ENCODE assay signal across 18 mouse cellular contexts in the genomic region with DNA sequence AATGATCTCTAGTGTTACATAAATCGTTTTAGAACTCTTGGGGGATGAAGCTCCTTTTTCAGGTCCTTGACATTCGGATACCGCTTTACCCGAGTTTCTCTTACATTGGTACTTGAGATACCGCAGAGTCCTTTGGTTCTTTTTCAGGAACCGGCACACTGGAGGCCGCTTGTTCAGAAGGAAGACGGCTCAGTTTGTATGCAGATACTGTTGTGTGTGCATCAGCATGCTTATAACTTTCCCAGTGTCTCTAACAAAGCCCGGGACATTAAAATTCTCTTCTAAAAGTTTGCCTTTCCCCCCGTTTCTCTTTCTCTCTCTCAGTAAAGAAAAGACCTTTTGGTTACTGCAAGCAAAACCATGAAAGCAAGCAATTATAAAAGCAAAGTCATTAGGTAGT.
"Had no signal": no experiment of that assay in that cellular context is flagged by ENCODE, and none has a peak within 500 bp of the region (broad histone marks: within the 10 kb centered on the region; RNA-seq: fewer than 3 reads in every experiment).

No protein-coding gene starts in this region.

- H3K4me3 ChIP-seq: lung, embryonic 15.5 days; megakaryocyte, embryonic 14.5 days; midbrain, embryonic 12.5 days; neural tube, embryonic 13.5 days; stomach, embryonic 15.5 days had no signal

- DNase-seq: liver, postnatal 0 days; lung, adult 2 months; lung, postnatal 14 days; lung, postnatal 36 days; midbrain, embryonic 14.5 days; right cerebral cortex, postnatal 14 days; thymus, adult 2 months; thymus, postnatal 25 days; thymus, postnatal 4 days had no signal

- H3K4me1 ChIP-seq: lung, embryonic 15.5 days; megakaryocyte, embryonic 14.5 days; midbrain, embryonic 12.5 days; neural tube, embryonic 13.5 days; stomach, embryonic 15.5 days had no signal

- H3K27ac ChIP-seq: lung, embryonic 15.5 days; macrophage; midbrain, embryonic 12.5 days; neural tube, embryonic 13.5 days; stomach, embryonic 15.5 days; stomach, postnatal 0 days had no signal

- ATAC-seq: liver, postnatal 0 days; lung, postnatal 0 days; midbrain, embryonic 16.5 days had no signal

- H3K27me3 ChIP-seq: lung, embryonic 15.5 days; megakaryocyte, embryonic 14.5 days; midbrain, embryonic 12.5 days; neural tube, embryonic 13.5 days; stomach, embryonic 15.5 days had no signal

- H3K4me2 ChIP-seq: lung, embryonic 15.5 days; midbrain, embryonic 12.5 days; neural tube, embryonic 13.5 days; stomach, embryonic 15.5 days had no signal

- H3K36me3 ChIP-seq: lung, embryonic 15.5 days; midbrain, embryonic 12.5 days; stomach, embryonic 15.5 days had no signal

- H3K9me3 ChIP-seq: lung, embryonic 15.5 days; midbrain, embryonic 12.5 days; stomach, embryonic 15.5 days had no signal

- H3K9ac ChIP-seq: liver, postnatal 0 days; lung, embryonic 15.5 days; midbrain, embryonic 12.5 days; neural tube, embryonic 13.5 days; stomach, embryonic 15.5 days had no signal
